Comparison of ENCODE assay signal across 8 mouse cellular contexts in genomic region chr12:72407146-72407545, GRCm38 (mm10). TPM values are rescaled to one million over a fixed set of nuclear protein-coding genes. Genes with fewer than 3 reads are reported as not detected.
DNase-seq lines count a peak whose midpoint lies in the region; ATAC-seq lines count a peak whose summit lies in the region.

No protein-coding gene starts in this region.

- H3K9ac ChIP-seq in liver, embryonic 11.5 days (ENCODE audit: low read depth, low read length): no peak overlapping the region
- no peak overlapping the region for H3K9ac ChIP-seq in embryonic facial prominence, embryonic 14.5 days (ENCODE audit: low read depth, low read length)
- peak overlapping the region; percentile 88 for H3K9ac ChIP-seq in midbrain, embryonic 13.5 days (replicated peaks)

- H3K9me3 ChIP-seq in liver, embryonic 11.5 days (ENCODE audit: control insufficient read depth, low read length): no peaks in the 10 kb centered on the region
- H3K9me3 ChIP-seq in embryonic facial prominence, embryonic 14.5 days (ENCODE audit: control insufficient read depth, low read length): no peaks in the 10 kb centered on the region
- no peaks in the 10 kb centered on the region for H3K9me3 ChIP-seq in midbrain, embryonic 13.5 days

- H3K4me3 ChIP-seq in liver, embryonic 11.5 days (ENCODE audit: low read depth, low read length): peak overlapping the region; percentile 58; the same call in 1 of the 2 replicates
- peak overlapping the region; percentile 71; the same call in 1 of the 2 replicates for H3K4me3 ChIP-seq in embryonic facial prominence, embryonic 14.5 days (ENCODE audit: low read depth, low read length)
- H3K4me3 ChIP-seq in midbrain, embryonic 13.5 days (replicated peaks): peak overlapping the region; percentile 85

- peaks cover 28% of the 10 kb centered on the region for H3K27me3 ChIP-seq in liver, embryonic 11.5 days (replicated peaks; ENCODE audit: control insufficient read depth, insufficient read depth, low read length)
- H3K27me3 ChIP-seq in embryonic facial prominence, embryonic 14.5 days (replicated peaks; ENCODE audit: control insufficient read depth, insufficient read depth, low read length): peaks cover 31% of the 10 kb centered on the region
- no peaks in the 10 kb centered on the region for H3K27me3 ChIP-seq in midbrain, embryonic 13.5 days

- H3K4me2 ChIP-seq in liver, embryonic 11.5 days: peak overlapping the region; percentile 91
- H3K4me2 ChIP-seq in embryonic facial prominence, embryonic 14.5 days (ENCODE audit: low read depth, low read length): peak overlapping the region; percentile 99
- H3K4me2 ChIP-seq in midbrain, embryonic 13.5 days (replicated peaks): peak overlapping the region; percentile 86

- no peak overlapping the region for H3K27ac ChIP-seq in liver, embryonic 11.5 days (ENCODE audit: low read depth, low read length)
- no peak overlapping the region for H3K27ac ChIP-seq in embryonic facial prominence, embryonic 14.5 days (replicated peaks; ENCODE audit: low read depth, low read length)
- H3K27ac ChIP-seq in midbrain, embryonic 13.5 days: peak overlapping the region; percentile 84

- ATAC-seq in liver, embryonic 11.5 days (replicated peaks; ENCODE audit: low FRiP score): no peak
- ATAC-seq in embryonic facial prominence, embryonic 14.5 days (ENCODE audit: low read depth): peak; percentile 32; the same call in 1 of the 2 replicates
- peak; percentile 55 for ATAC-seq in midbrain, embryonic 13.5 days

- no peaks in the 10 kb centered on the region for H3K36me3 ChIP-seq in liver, embryonic 11.5 days (ENCODE audit: control insufficient read depth, insufficient read depth, low read length)
- no peaks in the 10 kb centered on the region for H3K36me3 ChIP-seq in embryonic facial prominence, embryonic 14.5 days (ENCODE audit: control insufficient read depth, insufficient read depth, low read length)
- no peaks in the 10 kb centered on the region for H3K36me3 ChIP-seq in midbrain, embryonic 13.5 days

- 12% methylated on average over 11 of the region's 11 CpGs for WGBS in liver, embryonic 11.5 days
- WGBS in embryonic facial prominence, embryonic 14.5 days: 7% methylated on average over 11 of the region's 11 CpGs
- 4% methylated on average over 11 of the region's 11 CpGs for WGBS in midbrain, embryonic 13.5 days

- H3K4me1 ChIP-seq in liver, embryonic 11.5 days (replicated peaks; ENCODE audit: control insufficient read depth, insufficient read depth, low read length): no peaks in the 10 kb centered on the region; the same call in 1 of the 2 replicates
- peaks cover 8% of the 10 kb centered on the region; the same call in 1 of the 2 replicates for H3K4me1 ChIP-seq in embryonic facial prominence, embryonic 14.5 days (ENCODE audit: control insufficient read depth, insufficient read depth, low read length)
- H3K4me1 ChIP-seq in midbrain, embryonic 13.5 days (replicated peaks): peaks cover 23% of the 10 kb centered on the region

- DNase-seq in liver, embryonic 11.5 days (ENCODE audit: low spot score): peak; percentile 31
- no peak for DNase-seq in liver
- peak; percentile 4 for DNase-seq in embryonic facial prominence, embryonic 14.5 days (ENCODE audit: low spot score)
- peak; percentile 48 for DNase-seq in layer of hippocampus, adult 9-11 months
- no peak for DNase-seq in adipocyte (ENCODE audit: low spot score)
- DNase-seq in gastrocnemius, postnatal 10 days: no peak
- no peak for DNase-seq in testis, postnatal 10 days (ENCODE audit: low spot score)

RNA-seq across cellular contexts. Expression of gene Rtn1, which starts 1.7 kb away (rescaled TPM):
- 3.6 and 4.3 TPM in 2 replicates for polyA plus RNA-seq in liver, embryonic 11.5 days (2014; fragmentation: Nextera tagmentation; extraction: Ambion mirVana)
- 84.9 and 87.0 TPM in 2 replicates for polyA plus RNA-seq in embryonic facial prominence, embryonic 14.5 days (2014; fragmentation: Nextera tagmentation; extraction: Ambion mirVana)
- 1,917 and 2,038 TPM in 2 replicates for polyA plus RNA-seq in midbrain, embryonic 13.5 days (2015; fragmentation: Nextera tagmentation; extraction: Ambion mirVana)
- total RNA-seq in gastrocnemius, postnatal 10 days (2021): 1 to 10 TPM; 6.0 to 7.1 TPM

RNA-seq across cellular contexts. Expression of gene Lrrc9, which starts 34.5 kb away (rescaled TPM):
- polyA plus RNA-seq in liver, embryonic 11.5 days (2014; fragmentation: Nextera tagmentation; extraction: Ambion mirVana): 0.34 and 0.58 TPM in 2 replicates
- polyA plus RNA-seq in embryonic facial prominence, embryonic 14.5 days (2014; fragmentation: Nextera tagmentation; extraction: Ambion mirVana): 0.26 and 0.62 TPM in 2 replicates
- 3.2 and 4.2 TPM in 2 replicates for polyA plus RNA-seq in midbrain, embryonic 13.5 days (2015; fragmentation: Nextera tagmentation; extraction: Ambion mirVana)
- total RNA-seq in gastrocnemius, postnatal 10 days (2021): under 1 TPM in 1 of 2 experiments, not detected in 1; 0.16 TPM

Comparison
In these comparisons a context has a peak if more than half of its experiments do, and no peak if none do; other contexts are left out.
1. DNase-seq: peak in liver, embryonic 11.5 days (single experiment), embryonic facial prominence, embryonic 14.5 days (single experiment) and layer of hippocampus, adult 9-11 months (single experiment); none in liver (single experiment), adipocyte (single experiment), gastrocnemius, postnatal 10 days (single experiment) and testis, postnatal 10 days (single experiment).
2. RNA of gene Rtn1, which starts 1.7 kb away (polyA plus RNA-seq): 1,917 to 2,038 TPM in midbrain, embryonic 13.5 days; 84.9 to 87.0 TPM in embryonic facial prominence, embryonic 14.5 days and 3.6 to 4.3 TPM in liver, embryonic 11.5 days; every median in the first group is over 10 times any median in the second.
3. Peak in every context shown above with its lines, with median percentiles within 50 percentile points of each other: H3K4me2 ChIP-seq and H3K4me3 ChIP-seq.